Mouse (Mus musculus): ENCODE data around the gene Pde8a. TPM values are rescaled to one million over a fixed set of nuclear protein-coding genes. Genes with fewer than 3 reads are reported as not detected.
"Not testable (repeated sequence)": the region's sequence is repeated elsewhere in the genome, so short reads cannot be mapped to it uniquely, and the experiment has no call there.

Gene Pde8a
- polyA plus RNA-seq, 1 experiment from 2014 or later = 4.2 TPM

GRCm38 (mm10) chr7:81199109-81199508 lies 14.3 kb upstream of the Pde8a start:
- H3K9me3 ChIP-seq (ENCODE audit: control insufficient read depth, low read depth, low read length) = no peaks in the 10 kb centered on the region
- no peak overlapping the region for H3K4me3 ChIP-seq (ENCODE audit: low read depth, low read length)
- H3K4me2 ChIP-seq (replicated peaks; ENCODE audit: low read depth, low read length) = no peak overlapping the region
- no peak for ATAC-seq (ENCODE audit: insufficient number of reproducible peaks, insufficient read depth, low FRiP score, low read depth)
- H3K27me3 ChIP-seq (ENCODE audit: control insufficient read depth, insufficient read depth, low read length) = no peaks in the 10 kb centered on the region
- H3K4me1 ChIP-seq (ENCODE audit: control insufficient read depth, insufficient read depth, low read length) = peaks cover 5% of the 10 kb centered on the region; the same call in 1 of the 2 replicates
- no peaks in the 10 kb centered on the region for H3K36me3 ChIP-seq (ENCODE audit: control insufficient read depth, insufficient read depth, low read length)
- no peak overlapping the region for H3K27ac ChIP-seq (ENCODE audit: low read length)
- H3K9ac ChIP-seq (replicated peaks; ENCODE audit: low read depth, low read length) = no peak overlapping the region
- 55% methylated on average over 5 of the region's 5 CpGs for WGBS

DNA sequence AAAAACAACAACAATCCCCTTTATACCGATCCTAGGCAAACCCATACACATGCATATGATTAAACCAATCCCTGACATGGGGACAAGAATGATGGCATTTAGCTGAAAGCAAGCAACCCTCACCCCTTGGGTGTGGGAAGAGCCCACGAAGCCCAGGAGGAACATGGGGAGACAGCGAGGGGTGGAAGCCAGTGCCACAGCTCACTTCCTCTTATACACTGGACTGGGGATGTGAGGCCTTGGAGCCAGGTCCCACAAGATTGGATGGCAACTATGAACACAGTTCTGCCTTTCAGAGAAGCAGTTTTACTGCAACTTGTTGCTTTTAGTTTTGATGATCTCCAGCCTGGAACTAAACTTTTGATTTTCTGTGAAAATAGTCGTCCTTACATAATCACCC lies 13.6 kb upstream of the Pde8a start:
- no peak for ATAC-seq (ENCODE audit: insufficient number of reproducible peaks, insufficient read depth, low FRiP score, low read depth)
- WGBS = 56% methylated on average over 4 of the region's 4 CpGs

DNA sequence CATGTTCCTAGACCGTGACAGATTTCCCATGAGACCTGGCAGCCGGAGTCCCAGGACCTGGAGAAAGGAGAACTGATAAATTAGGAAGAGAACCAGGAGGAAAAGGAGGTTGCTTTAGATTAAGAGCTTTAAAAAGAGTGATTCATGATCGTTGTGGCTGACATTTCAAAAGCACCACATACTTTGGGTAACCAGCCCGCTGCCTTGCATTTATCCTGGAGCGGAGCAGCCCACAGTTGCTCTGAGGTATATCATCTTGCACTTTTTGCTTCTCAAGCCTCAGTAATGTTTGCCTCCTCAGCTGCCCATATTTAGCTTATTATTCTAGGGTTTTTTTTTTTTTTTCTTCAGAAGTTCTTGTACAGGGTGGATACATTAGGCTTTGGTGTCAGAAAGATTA lies 11.0 kb upstream of the Pde8a start:
- 32% methylated on average over 5 of the region's 5 CpGs for WGBS
- ATAC-seq (ENCODE audit: insufficient number of reproducible peaks, insufficient read depth, low FRiP score, low read depth) = no peak

More for the DNA sequence above, 13.6 kb upstream of the Pde8a start:
- H3K9ac ChIP-seq (replicated peaks; ENCODE audit: low read depth, low read length) = no peak overlapping the region
- no peaks in the 10 kb centered on the region for H3K36me3 ChIP-seq (ENCODE audit: control insufficient read depth, insufficient read depth, low read length)
- no peaks in the 10 kb centered on the region for H3K27me3 ChIP-seq (ENCODE audit: control insufficient read depth, insufficient read depth, low read length)
- no peak overlapping the region for H3K4me2 ChIP-seq (replicated peaks; ENCODE audit: low read depth, low read length)
- no peak overlapping the region for H3K27ac ChIP-seq (ENCODE audit: low read length)
- no peaks in the 10 kb centered on the region for H3K9me3 ChIP-seq (ENCODE audit: control insufficient read depth, low read depth, low read length)
- H3K4me1 ChIP-seq (ENCODE audit: control insufficient read depth, insufficient read depth, low read length) = peaks cover 5% of the 10 kb centered on the region; the same call in 1 of the 2 replicates
- H3K4me3 ChIP-seq (ENCODE audit: low read depth, low read length) = no peak overlapping the region

DNA sequence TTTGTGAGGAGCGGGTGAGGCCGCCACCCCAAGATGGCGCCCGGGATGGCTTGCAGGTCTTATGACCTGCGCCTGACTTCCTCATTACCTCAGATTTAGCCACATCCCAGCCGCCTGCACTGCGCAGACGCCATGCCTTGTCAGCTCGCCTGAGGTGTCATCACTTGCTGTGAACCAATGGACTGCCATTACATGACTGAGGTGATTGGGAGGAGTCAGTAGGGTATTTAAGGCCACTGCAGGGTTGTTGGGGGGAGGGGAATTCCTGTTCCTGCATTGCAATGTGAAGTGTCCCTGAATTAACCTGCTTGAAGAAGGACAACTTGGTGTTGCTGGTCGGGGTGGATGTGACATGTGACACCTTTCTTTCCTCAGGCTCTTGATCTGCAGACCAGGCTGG lies 9.8 kb upstream of the Pde8a start:
- not testable (repeated sequence) for H3K9ac ChIP-seq (replicated peaks; ENCODE audit: low read depth, low read length); H3K9me3 ChIP-seq (ENCODE audit: control insufficient read depth, low read depth, low read length); ATAC-seq (ENCODE audit: insufficient number of reproducible peaks, insufficient read depth, low FRiP score, low read depth); H3K27ac ChIP-seq (ENCODE audit: low read length); H3K4me1 ChIP-seq (ENCODE audit: control insufficient read depth, insufficient read depth, low read length); H3K4me3 ChIP-seq (ENCODE audit: low read depth, low read length); H3K4me2 ChIP-seq (replicated peaks; ENCODE audit: low read depth, low read length); H3K36me3 ChIP-seq (ENCODE audit: control insufficient read depth, insufficient read depth, low read length); H3K27me3 ChIP-seq (ENCODE audit: control insufficient read depth, insufficient read depth, low read length)
- 88% methylated on average over 10 of the region's 10 CpGs for WGBS

More for the DNA sequence above, 11.0 kb upstream of the Pde8a start:
- Histone ChIP-seq H3K36me3 (ENCODE audit: control insufficient read depth, insufficient read depth, low read length) (no peaks in the 10 kb centered on the region), H3K4me2 (replicated peaks; ENCODE audit: low read depth, low read length) (no peak overlapping the region), H3K9me3 (ENCODE audit: control insufficient read depth, low read depth, low read length) (no peaks in the 10 kb centered on the region), H3K27me3 (ENCODE audit: control insufficient read depth, insufficient read depth, low read length) (no peaks in the 10 kb centered on the region), H3K4me1 (ENCODE audit: control insufficient read depth, insufficient read depth, low read length) (peaks cover 5% of the 10 kb centered on the region; the same call in 1 of the 2 replicates), H3K27ac (ENCODE audit: low read length) (no peak overlapping the region), H3K4me3 (ENCODE audit: low read depth, low read length) (no peak overlapping the region), H3K9ac (replicated peaks; ENCODE audit: low read depth, low read length) (no peak overlapping the region)

- Histone ChIP-seq H3K4me2 (replicated peaks; ENCODE audit: low read depth, low read length) (no peak overlapping the region), H3K27ac (ENCODE audit: low read length) (no peak overlapping the region), H3K4me1 (ENCODE audit: control insufficient read depth, insufficient read depth, low read length) (peaks cover under 1% of the 10 kb centered on the region; the same call in 1 of the 2 replicates), H3K9ac (replicated peaks; ENCODE audit: low read depth, low read length) (no peak overlapping the region), H3K9me3 (ENCODE audit: control insufficient read depth, low read depth, low read length) (no peaks in the 10 kb centered on the region), H3K36me3 (ENCODE audit: control insufficient read depth, insufficient read depth, low read length) (no peaks in the 10 kb centered on the region), H3K27me3 (ENCODE audit: control insufficient read depth, insufficient read depth, low read length) (0 out of 2 replicates have a peak, but pooled peaks cover 4% of the 10 kb centered on the region), H3K4me3 (ENCODE audit: low read depth, low read length) (no peak overlapping the region)
- ATAC-seq (ENCODE audit: insufficient number of reproducible peaks, insufficient read depth, low FRiP score, low read depth) = no peak
- 16% methylated on average over 6 of the region's 6 CpGs for WGBS
Measured at GRCm38 (mm10) chr7:81208944-81209343, 4.5 kb upstream of the Pde8a start.

DNA sequence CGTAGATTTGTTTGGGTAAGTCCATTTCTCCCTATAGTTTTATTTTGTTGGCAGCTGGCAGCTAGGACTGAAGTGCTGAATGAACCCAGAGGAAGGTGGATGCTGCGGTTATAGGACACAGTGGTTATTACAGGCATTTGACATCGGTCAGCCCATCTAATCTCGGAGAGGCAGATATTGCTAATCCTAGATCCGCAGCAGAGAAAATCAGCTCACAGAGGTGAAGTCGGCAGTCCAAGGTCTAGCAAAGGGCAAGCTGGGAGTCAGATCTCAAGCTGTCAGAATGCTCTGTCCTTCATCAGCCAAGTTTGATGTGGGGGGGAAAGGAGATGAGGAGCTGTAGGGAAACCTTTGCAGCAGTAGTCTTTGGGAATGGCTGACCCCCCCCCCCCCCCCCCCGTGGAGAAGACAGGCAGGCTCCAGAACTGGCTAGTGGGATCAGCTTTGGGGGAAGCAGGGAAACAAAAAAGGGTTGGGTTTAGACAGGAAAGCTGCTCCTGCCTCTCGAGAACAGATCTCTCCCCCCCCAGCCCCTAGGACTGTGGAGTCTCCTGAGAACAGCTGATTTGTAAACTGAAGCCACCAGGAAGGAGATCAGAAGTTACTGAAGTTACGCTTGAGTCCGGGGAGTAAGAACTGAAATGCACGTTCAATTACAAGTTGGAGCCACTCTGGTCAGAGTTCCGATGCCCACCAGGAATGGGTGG lies 3.3 kb upstream of the Pde8a start:
- H3K9me3 ChIP-seq (ENCODE audit: control insufficient read depth, low read depth, low read length) = no peaks in the 10 kb centered on the region
- no peak for ATAC-seq (ENCODE audit: insufficient number of reproducible peaks, insufficient read depth, low FRiP score, low read depth)
- 47% methylated on average over 12 of the region's 12 CpGs for WGBS
- H3K27me3 ChIP-seq (ENCODE audit: control insufficient read depth, insufficient read depth, low read length) = 0 out of 2 replicates have a peak, but pooled peaks cover 4% of the 10 kb centered on the region
- peaks cover 3% of the 10 kb centered on the region; the same call in 1 of the 2 replicates for H3K4me1 ChIP-seq (ENCODE audit: control insufficient read depth, insufficient read depth, low read length)
- no peak overlapping the region for H3K27ac ChIP-seq (ENCODE audit: low read length)
- H3K4me2 ChIP-seq (replicated peaks; ENCODE audit: low read depth, low read length) = no peak overlapping the region
- H3K4me3 ChIP-seq (ENCODE audit: low read depth, low read length) = no peak overlapping the region
- H3K36me3 ChIP-seq (ENCODE audit: control insufficient read depth, insufficient read depth, low read length) = no peaks in the 10 kb centered on the region
- H3K9ac ChIP-seq (replicated peaks; ENCODE audit: low read depth, low read length) = no peak overlapping the region

DNA sequence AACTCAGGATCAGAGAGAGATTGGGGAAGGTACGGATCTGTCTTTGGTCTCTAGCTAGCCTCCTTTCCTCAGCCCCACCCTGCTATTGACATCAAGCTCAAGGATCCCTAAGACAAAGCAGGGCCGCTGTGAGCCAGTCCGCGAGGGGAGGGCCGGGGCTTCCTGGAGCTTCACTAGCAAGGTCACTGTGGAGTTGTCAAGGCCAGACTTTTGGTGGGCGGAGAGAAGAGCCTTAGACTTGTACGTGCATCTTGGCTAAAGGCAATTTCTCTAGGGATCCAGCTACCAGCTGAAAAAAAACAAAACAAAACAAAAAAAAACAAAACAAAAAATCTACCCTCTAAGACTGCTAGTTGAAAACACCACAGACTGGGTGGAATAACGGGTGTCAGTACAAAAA lies 1.6 kb upstream of the Pde8a start:
- H3K4me2 ChIP-seq (replicated peaks; ENCODE audit: low read depth, low read length) = no peak overlapping the region
- no peak overlapping the region for H3K4me3 ChIP-seq (ENCODE audit: low read depth, low read length)
- H3K36me3 ChIP-seq (ENCODE audit: control insufficient read depth, insufficient read depth, low read length) = no peaks in the 10 kb centered on the region
- H3K9ac ChIP-seq (replicated peaks; ENCODE audit: low read depth, low read length) = no peak overlapping the region
- peaks cover 3% of the 10 kb centered on the region; the same call in 1 of the 2 replicates for H3K4me1 ChIP-seq (ENCODE audit: control insufficient read depth, insufficient read depth, low read length)
- ATAC-seq (ENCODE audit: insufficient number of reproducible peaks, insufficient read depth, low FRiP score, low read depth) = no peak
- no peak overlapping the region for H3K27ac ChIP-seq (ENCODE audit: low read length)
- no peaks in the 10 kb centered on the region for H3K9me3 ChIP-seq (ENCODE audit: control insufficient read depth, low read depth, low read length)
- WGBS = 15% methylated on average over 8 of the region's 8 CpGs
- H3K27me3 ChIP-seq (ENCODE audit: control insufficient read depth, insufficient read depth, low read length) = 0 out of 2 replicates have a peak, but pooled peaks cover 7% of the 10 kb centered on the region

- Histone ChIP-seq H3K36me3 (ENCODE audit: control insufficient read depth, insufficient read depth, low read length) (no peaks in the 10 kb centered on the region), H3K4me3 (ENCODE audit: low read depth, low read length) (peak overlapping the region; percentile 48), H3K9ac (replicated peaks; ENCODE audit: low read depth, low read length) (no peak overlapping the region), H3K9me3 (ENCODE audit: control insufficient read depth, low read depth, low read length) (no peaks in the 10 kb centered on the region), H3K4me1 (ENCODE audit: control insufficient read depth, insufficient read depth, low read length) (peaks cover 3% of the 10 kb centered on the region; the same call in 1 of the 2 replicates), H3K27me3 (ENCODE audit: control insufficient read depth, insufficient read depth, low read length) (0 out of 2 replicates have a peak, but pooled peaks cover 7% of the 10 kb centered on the region), H3K4me2 (replicated peaks; ENCODE audit: low read depth, low read length) (peak overlapping the region; percentile 43), H3K27ac (ENCODE audit: low read length) (peak overlapping the region; percentile 1; the same call in 1 of the 2 replicates)
- WGBS = 0% methylated on average over 22 of the region's 22 CpGs
- no peak for ATAC-seq (ENCODE audit: insufficient number of reproducible peaks, insufficient read depth, low FRiP score, low read depth)
Measured at GRCm38 (mm10) chr7:81212261-81212681, 1.1 kb upstream of the Pde8a start.

Measured in stomach, embryonic 14.5 days (tissue).